Mouse (Mus musculus): Measurements from ENCODE around the gene D930048N14Rik. TPM values are rescaled to one million over a fixed set of nuclear protein-coding genes. Genes with fewer than 3 reads are reported as not detected.
A peak's percentile ranks its signal among the peaks of the same experiment; 100 is the strongest.
"Not testable (repeated sequence)": the region's sequence is repeated elsewhere in the genome, so short reads cannot be mapped to it uniquely, and the experiment has no call there.

The D930048N14Rik gene
- polyA plus RNA-seq, 1 experiment from 2014 or later: 0.26 TPM

GRCm38 (mm10) chr11:51681976-51682374 lies 31.2 kb downstream of the D930048N14Rik start:
- 48% methylated on average over 8 of the region's 8 CpGs for WGBS
- Histone ChIP-seq H3K27ac (no peak overlapping the region), H3K9me3 (no peaks in the 10 kb centered on the region), H3K9ac (replicated peaks) (no peak overlapping the region), H3K4me3 (replicated peaks) (no peak overlapping the region), H3K4me1 (replicated peaks) (peaks cover 3% of the 10 kb centered on the region; the same call in 1 of the 2 replicates), H3K27me3 (no peaks in the 10 kb centered on the region), H3K36me3 (peaks cover 11% of the 10 kb centered on the region; the same call in 1 of the 2 replicates), H3K4me2 (replicated peaks) (no peak overlapping the region)
- no peak for ATAC-seq

GRCm38 (mm10) chr11:51688330-51689328 lies 37.9 kb downstream of the D930048N14Rik start, which contains the start of gene 0610009B22Rik:
Gene 0610009B22Rik, minus strand, starts transcription at chr11:51688874.
- Histone ChIP-seq H3K4me2 (replicated peaks) (peak within 1 kb of the TSS; percentile 75), H3K4me3 (replicated peaks) (peak within 1 kb of the TSS; percentile 72), H3K27me3 (no peaks in the 10 kb centered on the region), H3K4me1 (replicated peaks) (peaks cover 16% of the 10 kb centered on the region), H3K9ac (replicated peaks) (peak within 1 kb of the TSS; percentile 85), H3K36me3 (peaks cover 22% of the 10 kb centered on the region), H3K9me3 (no peaks in the 10 kb centered on the region), H3K27ac (peak within 1 kb of the TSS; percentile 98)
- WGBS: under 1% methylated on average over 60 of the region's 60 CpGs
- peak; percentile 100 for ATAC-seq

GRCm38 (mm10) chr11:51689343-51689742 lies 38.6 kb downstream of the D930048N14Rik start:
- peaks cover 22% of the 10 kb centered on the region for H3K36me3 ChIP-seq
- peak overlapping the region; percentile 98 for H3K27ac ChIP-seq
- no peaks in the 10 kb centered on the region for H3K27me3 ChIP-seq
- H3K4me1 ChIP-seq (replicated peaks): peaks cover 16% of the 10 kb centered on the region
- no peak for ATAC-seq
- H3K4me3 ChIP-seq (replicated peaks): peak overlapping the region; percentile 72
- H3K9ac ChIP-seq (replicated peaks): peak overlapping the region; percentile 71
- H3K4me2 ChIP-seq (replicated peaks): peak overlapping the region; percentile 75
- H3K9me3 ChIP-seq: no peaks in the 10 kb centered on the region
- WGBS: 23% methylated on average over 6 of the region's 6 CpGs

GRCm38 (mm10) chr11:51690597-51690996 lies 39.8 kb downstream of the D930048N14Rik start:
- not testable (repeated sequence) for H3K9me3 ChIP-seq; ATAC-seq; H3K4me2 ChIP-seq (replicated peaks); H3K27ac ChIP-seq; H3K9ac ChIP-seq (replicated peaks); H3K4me3 ChIP-seq (replicated peaks); H3K27me3 ChIP-seq
- peaks cover 16% of the 10 kb centered on the region for H3K4me1 ChIP-seq (replicated peaks)
- WGBS: 90% methylated on average over 2 of the region's 3 CpGs
- peaks cover 18% of the 10 kb centered on the region for H3K36me3 ChIP-seq

GRCm38 (mm10) chr11:51694984-51695383 lies 44.2 kb downstream of the D930048N14Rik start:
- no peak overlapping the region for H3K9ac ChIP-seq (replicated peaks)
- H3K9me3 ChIP-seq: no peaks in the 10 kb centered on the region
- H3K27me3 ChIP-seq: no peaks in the 10 kb centered on the region
- no peak overlapping the region for H3K4me3 ChIP-seq (replicated peaks)
- no peak overlapping the region for H3K4me2 ChIP-seq (replicated peaks)
- H3K36me3 ChIP-seq: peaks cover 52% of the 10 kb centered on the region
- no peak overlapping the region for H3K27ac ChIP-seq
- no peak for ATAC-seq
- 93% methylated on average over 3 of the region's 3 CpGs for WGBS
- H3K4me1 ChIP-seq (replicated peaks): no peaks in the 10 kb centered on the region

GRCm38 (mm10) chr11:51702831-51703230 lies 52.1 kb downstream of the D930048N14Rik start:
- no peaks in the 10 kb centered on the region for H3K9me3 ChIP-seq
- H3K9ac ChIP-seq (replicated peaks): no peak overlapping the region
- no peak overlapping the region for H3K4me3 ChIP-seq (replicated peaks)
- no peak overlapping the region for H3K27ac ChIP-seq
- WGBS: 86% methylated on average over 3 of the region's 3 CpGs
- H3K4me1 ChIP-seq (replicated peaks): no peaks in the 10 kb centered on the region
- H3K27me3 ChIP-seq: no peaks in the 10 kb centered on the region
- peaks cover 83% of the 10 kb centered on the region for H3K36me3 ChIP-seq
- no peak overlapping the region for H3K4me2 ChIP-seq (replicated peaks)
- no peak for ATAC-seq

GRCm38 (mm10) chr11:51703379-51703998 lies 52.7 kb downstream of the D930048N14Rik start:
- no peak for ATAC-seq
- 65% methylated on average over 10 of the region's 10 CpGs for WGBS
- peaks cover 84% of the 10 kb centered on the region for H3K36me3 ChIP-seq
- H3K4me1 ChIP-seq (replicated peaks): no peaks in the 10 kb centered on the region
- H3K9me3 ChIP-seq: no peaks in the 10 kb centered on the region
- H3K27me3 ChIP-seq: no peaks in the 10 kb centered on the region
- no peak overlapping the region for H3K4me2 ChIP-seq (replicated peaks)
- H3K27ac ChIP-seq: no peak overlapping the region
- H3K9ac ChIP-seq (replicated peaks): no peak overlapping the region
- no peak overlapping the region for H3K4me3 ChIP-seq (replicated peaks)

- Histone ChIP-seq H3K27me3 (no peaks in the 10 kb centered on the region), H3K4me1 (replicated peaks) (no peaks in the 10 kb centered on the region), H3K9ac (replicated peaks) (no peak overlapping the region), H3K4me2 (replicated peaks) (no peak overlapping the region), H3K9me3 (no peaks in the 10 kb centered on the region), H3K36me3 (peaks cover 74% of the 10 kb centered on the region), H3K27ac (no peak overlapping the region), H3K4me3 (replicated peaks) (no peak overlapping the region)
- 96% methylated on average over 10 of the region's 10 CpGs for WGBS
- no peak for ATAC-seq
Observed at GRCm38 (mm10) chr11:51706451-51706850, 55.7 kb downstream of the D930048N14Rik start.

GRCm38 (mm10) chr11:51707080-51707479 lies 56.3 kb downstream of the D930048N14Rik start:
- Histone ChIP-seq H3K4me2 (replicated peaks) (no peak overlapping the region), H3K27me3 (no peaks in the 10 kb centered on the region), H3K9me3 (no peaks in the 10 kb centered on the region), H3K4me1 (replicated peaks) (no peaks in the 10 kb centered on the region), H3K36me3 (peaks cover 75% of the 10 kb centered on the region), H3K9ac (replicated peaks) (no peak overlapping the region), H3K4me3 (replicated peaks) (no peak overlapping the region), H3K27ac (no peak overlapping the region)
- no peak for ATAC-seq
- 90% methylated on average over 13 of the region's 13 CpGs for WGBS

Other genes starting within 250 kb of the D930048N14Rik start
- gene Phykpl, start 66.2 kb upstream of the D930048N14Rik start, polyA plus RNA-seq (2015; fragmentation: Nextera tagmentation; extraction: Ambion mirVana): 13.3 and 14.6 TPM in 2 replicates
- gene Hnrnpab, start 44.1 kb upstream of the D930048N14Rik start, polyA plus RNA-seq (2015; fragmentation: Nextera tagmentation; extraction: Ambion mirVana): 465 and 547 TPM in 2 replicates
- gene Nhp2, start 31.2 kb upstream of the D930048N14Rik start, polyA plus RNA-seq (2015; fragmentation: Nextera tagmentation; extraction: Ambion mirVana): 104 and 110 TPM in 2 replicates
- 66.2 and 71.8 TPM in 2 replicates for gene Rmnd5b, start 15.1 kb upstream of the D930048N14Rik start, polyA plus RNA-seq (2015; fragmentation: Nextera tagmentation; extraction: Ambion mirVana)
- 8.0 and 8.3 TPM in 2 replicates for gene N4bp3, start 112 bp upstream of the D930048N14Rik start, polyA plus RNA-seq (2015; fragmentation: Nextera tagmentation; extraction: Ambion mirVana)
- gene 0610009B22Rik, start 37.9 kb downstream of the D930048N14Rik start, polyA plus RNA-seq (2015; fragmentation: Nextera tagmentation; extraction: Ambion mirVana): 115 and 117 TPM in 2 replicates
- gene Sec24a, start 112.7 kb downstream of the D930048N14Rik start, polyA plus RNA-seq (2015; fragmentation: Nextera tagmentation; extraction: Ambion mirVana): 13.8 and 14.9 TPM in 2 replicates
- 150 and 167 TPM in 2 replicates for gene Sar1b, start 112.7 kb downstream of the D930048N14Rik start, polyA plus RNA-seq (2015; fragmentation: Nextera tagmentation; extraction: Ambion mirVana)
- 0.31 and 0.32 TPM in 2 replicates for gene Jade2, start 206.7 kb downstream of the D930048N14Rik start, polyA plus RNA-seq (2015; fragmentation: Nextera tagmentation; extraction: Ambion mirVana)